Mouse (Mus musculus) bone marrow, adult 2 months (tissue): ENCODE data around the gene Dnase2b.

Experiments used
- CTCF ChIP-seq: fragments of 200-500 bp; IDR thresholded peaks from 2 replicates; pipeline ENCODE4 v1.5.1; 2011; ENCODE audit warnings: low read length, control low read depth; ENCODE audit not compliant: control insufficient read depth, insufficient read depth
- POLR2A ChIP-seq: fragments of 200-500 bp; IDR thresholded peaks from 2 replicates; pipeline ENCODE4 v1.6.1; 2011; ENCODE audit warnings: low read depth, mild to moderate bottlenecking, control low read depth, low read length, borderline replicate concordance; ENCODE audit not compliant: control insufficient read depth

- TF ChIP-seq CTCF (no peak), POLR2A (no peak)
Observed at GRCm38 (mm10) chr3:146567366-146567765, 48.0 kb downstream of the Dnase2b start.
